Comparison of ENCODE assay signal across 8 mouse cellular contexts in genomic region chr7:28490410-28490809, GRCm38 (mm10). TPM values are rescaled to one million over a fixed set of nuclear protein-coding genes. Genes with fewer than 3 reads are reported as not detected.
DNase-seq lines count a peak whose midpoint lies in the region; ATAC-seq and TF ChIP-seq lines count a peak whose summit lies in the region.

No protein-coding gene starts in this region.

- no peak overlapping the region for H3K27ac ChIP-seq in midbrain, embryonic 10.5 days (replicated peaks)
- H3K27ac ChIP-seq in midbrain, embryonic 16.5 days (ENCODE audit: low read length), result no peak overlapping the region
- no peak overlapping the region for H3K27ac ChIP-seq in intestine, postnatal 0 days (ENCODE audit: low read depth, low read length)
- no peak overlapping the region for H3K27ac ChIP-seq in liver, embryonic 15.5 days (replicated peaks)
- no peak overlapping the region for H3K27ac ChIP-seq in neural tube, embryonic 13.5 days (replicated peaks)

- 3% methylated on average over 10 of the region's 10 CpGs for WGBS in midbrain, embryonic 10.5 days
- WGBS in midbrain, embryonic 16.5 days, result 3% methylated on average over 10 of the region's 10 CpGs
- 4% methylated on average over 10 of the region's 10 CpGs for WGBS in intestine, postnatal 0 days
- WGBS in liver, embryonic 15.5 days (ENCODE audit: insufficient replicate concordance), result 6% methylated on average over 10 of the region's 10 CpGs
- 4% methylated on average over 10 of the region's 10 CpGs for WGBS in neural tube, embryonic 13.5 days

- peaks cover 41% of the 10 kb centered on the region for H3K27me3 ChIP-seq in midbrain, embryonic 10.5 days (ENCODE audit: low read depth, poor library complexity, severe bottlenecking)
- peaks cover 2% of the 10 kb centered on the region; the same call in 1 of the 2 replicates for H3K27me3 ChIP-seq in midbrain, embryonic 16.5 days (ENCODE audit: control insufficient read depth, insufficient read depth, low read depth, low read length)
- H3K27me3 ChIP-seq in intestine, postnatal 0 days (replicated peaks; ENCODE audit: control insufficient read depth, insufficient read depth, low read length), result no peaks in the 10 kb centered on the region
- H3K27me3 ChIP-seq in liver, embryonic 15.5 days, result peaks cover 16% of the 10 kb centered on the region
- H3K27me3 ChIP-seq in neural tube, embryonic 13.5 days, result peaks cover 25% of the 10 kb centered on the region

- no peak overlapping the region; the same call in none of the 2 replicates for H3K4me2 ChIP-seq in midbrain, embryonic 16.5 days (ENCODE audit: low read length)
- peak overlapping the region; percentile 33; the same call in 1 of the 2 replicates for H3K4me2 ChIP-seq in intestine, postnatal 0 days (replicated peaks; ENCODE audit: low read depth)
- H3K4me2 ChIP-seq in liver, embryonic 15.5 days, result peak overlapping the region; percentile 35; the same call in 1 of the 2 replicates
- H3K4me2 ChIP-seq in neural tube, embryonic 13.5 days, result peak overlapping the region; percentile 16; the same call in 1 of the 2 replicates

- H3K36me3 ChIP-seq in midbrain, embryonic 10.5 days, result no peaks in the 10 kb centered on the region
- H3K36me3 ChIP-seq in midbrain, embryonic 16.5 days (ENCODE audit: control insufficient read depth, insufficient read depth, low read length), result no peaks in the 10 kb centered on the region
- no peaks in the 10 kb centered on the region for H3K36me3 ChIP-seq in intestine, postnatal 0 days (ENCODE audit: control insufficient read depth, insufficient read depth)
- no peaks in the 10 kb centered on the region for H3K36me3 ChIP-seq in liver, embryonic 15.5 days (replicated peaks)
- no peaks in the 10 kb centered on the region for H3K36me3 ChIP-seq in neural tube, embryonic 13.5 days

- TF ChIP-seq CTCF in intestine, postnatal 0 days (IDR thresholded peaks at IDR 0.05; ENCODE audit: low read depth), result peak; percentile 86

- H3K4me3 ChIP-seq in midbrain, embryonic 10.5 days, result no peak overlapping the region
- H3K4me3 ChIP-seq in midbrain, embryonic 16.5 days (ENCODE audit: low read depth, low read length), result no peak overlapping the region
- H3K4me3 ChIP-seq in intestine, postnatal 0 days (ENCODE audit: low read depth, low read length), result no peak overlapping the region
- H3K4me3 ChIP-seq in liver, embryonic 15.5 days (replicated peaks), result no peak overlapping the region
- H3K4me3 ChIP-seq in neural tube, embryonic 13.5 days, result no peak overlapping the region

- DNase-seq in midbrain, embryonic 10.5 days (ENCODE audit: low spot score), result peak; percentile 47
- peak; percentile 69 for DNase-seq in cerebellum, adult 11 months
- peak; percentile 13 for DNase-seq in gastrocnemius, postnatal 10 days
- peak; percentile 35 for DNase-seq in urinary bladder, adult 2 months (ENCODE audit: low spot score)

- H3K9ac ChIP-seq in midbrain, embryonic 16.5 days (ENCODE audit: low read depth, low read length), result no peak overlapping the region
- H3K9ac ChIP-seq in intestine, postnatal 0 days (ENCODE audit: low read depth, low read length), result no peak overlapping the region
- no peak overlapping the region for H3K9ac ChIP-seq in liver, embryonic 15.5 days
- H3K9ac ChIP-seq in neural tube, embryonic 13.5 days, result no peak overlapping the region

- no peaks in the 10 kb centered on the region for H3K9me3 ChIP-seq in midbrain, embryonic 10.5 days (replicated peaks)
- H3K9me3 ChIP-seq in midbrain, embryonic 16.5 days (replicated peaks; ENCODE audit: control insufficient read depth, low read length, poor library complexity, severe bottlenecking), result no peaks in the 10 kb centered on the region
- no peaks in the 10 kb centered on the region for H3K9me3 ChIP-seq in intestine, postnatal 0 days (ENCODE audit: control insufficient read depth)
- H3K9me3 ChIP-seq in liver, embryonic 15.5 days (replicated peaks), result no peaks in the 10 kb centered on the region
- H3K9me3 ChIP-seq in neural tube, embryonic 13.5 days, result no peaks in the 10 kb centered on the region

- ATAC-seq in midbrain, embryonic 16.5 days, result no peak
- peak; percentile 83 for ATAC-seq in intestine, postnatal 0 days
- 0 out of 2 replicates have a peak, but pooled peaks have one; percentile 31 for ATAC-seq in liver, embryonic 15.5 days (ENCODE audit: insufficient read depth)
- ATAC-seq in neural tube, embryonic 13.5 days (ENCODE audit: low read depth), result no peak

- H3K4me1 ChIP-seq in midbrain, embryonic 10.5 days, result peaks cover 28% of the 10 kb centered on the region
- H3K4me1 ChIP-seq in midbrain, embryonic 16.5 days (ENCODE audit: control insufficient read depth, insufficient read depth, low read length), result peaks cover 6% of the 10 kb centered on the region; the same call in 1 of the 2 replicates
- H3K4me1 ChIP-seq in intestine, postnatal 0 days (replicated peaks; ENCODE audit: control insufficient read depth, insufficient read depth, low read length), result no peaks in the 10 kb centered on the region
- H3K4me1 ChIP-seq in liver, embryonic 15.5 days (replicated peaks), result peaks cover 2% of the 10 kb centered on the region; the same call in 1 of the 2 replicates
- peaks cover 12% of the 10 kb centered on the region for H3K4me1 ChIP-seq in neural tube, embryonic 13.5 days (replicated peaks)

RNA-seq across cellular contexts. Expression of gene Ifnl2, which starts 19.8 kb away (rescaled TPM):
- polyA plus RNA-seq in midbrain, embryonic 10.5 days (2016; fragmentation: Nextera tagmentation; extraction: Ambion mirVana), result not detected in 2 replicates
- not detected in 2 replicates for polyA plus RNA-seq in midbrain, embryonic 16.5 days (2015; fragmentation: Nextera tagmentation; extraction: Ambion mirVana)
- not detected for total RNA-seq in gastrocnemius, postnatal 10 days (2021)
- not detected in 2 replicates for polyA plus RNA-seq in intestine, postnatal 0 days (2015; fragmentation: Nextera tagmentation; extraction: Ambion mirVana)
- not detected in 2 replicates for polyA plus RNA-seq in liver, embryonic 15.5 days (2015; fragmentation: Nextera tagmentation; extraction: Ambion mirVana)
- polyA plus RNA-seq in neural tube, embryonic 13.5 days (2015; fragmentation: Nextera tagmentation; extraction: Ambion mirVana), result not detected in 2 replicates
- polyA plus RNA-seq in urinary bladder, adult 2 months (2012; rRNA removed), result not detected in 2 replicates

RNA-seq across cellular contexts. Expression of gene Ifnl3, which starts 32.2 kb away (rescaled TPM):
- not detected in 2 replicates for polyA plus RNA-seq in midbrain, embryonic 10.5 days (2016; fragmentation: Nextera tagmentation; extraction: Ambion mirVana)
- not detected in 2 replicates for polyA plus RNA-seq in midbrain, embryonic 16.5 days (2015; fragmentation: Nextera tagmentation; extraction: Ambion mirVana)
- not detected for total RNA-seq in gastrocnemius, postnatal 10 days (2021)
- polyA plus RNA-seq in intestine, postnatal 0 days (2015; fragmentation: Nextera tagmentation; extraction: Ambion mirVana), result not detected in 2 replicates
- polyA plus RNA-seq in liver, embryonic 15.5 days (2015; fragmentation: Nextera tagmentation; extraction: Ambion mirVana), result not detected in 2 replicates
- not detected in 2 replicates for polyA plus RNA-seq in neural tube, embryonic 13.5 days (2015; fragmentation: Nextera tagmentation; extraction: Ambion mirVana)
- polyA plus RNA-seq in urinary bladder, adult 2 months (2012; rRNA removed), result not detected in 2 replicates

RNA-seq across cellular contexts. Expression of gene Lrfn1, which starts 38.6 kb away (rescaled TPM):
- 3.6 and 3.7 TPM in 2 replicates for polyA plus RNA-seq in midbrain, embryonic 10.5 days (2016; fragmentation: Nextera tagmentation; extraction: Ambion mirVana)
- 13.9 and 15.0 TPM in 2 replicates for polyA plus RNA-seq in midbrain, embryonic 16.5 days (2015; fragmentation: Nextera tagmentation; extraction: Ambion mirVana)
- 1 to 10 TPM; 1.4 to 2.0 TPM for total RNA-seq in gastrocnemius, postnatal 10 days (2021)
- polyA plus RNA-seq in intestine, postnatal 0 days (2015; fragmentation: Nextera tagmentation; extraction: Ambion mirVana), result 0.55 and 0.82 TPM in 2 replicates
- polyA plus RNA-seq in liver, embryonic 15.5 days (2015; fragmentation: Nextera tagmentation; extraction: Ambion mirVana), result 0.09 and 0.20 TPM in 2 replicates
- polyA plus RNA-seq in neural tube, embryonic 13.5 days (2015; fragmentation: Nextera tagmentation; extraction: Ambion mirVana), result 14.1 and 15.2 TPM in 2 replicates
- 3.9 and 4.3 TPM in 2 replicates for polyA plus RNA-seq in urinary bladder, adult 2 months (2012; rRNA removed)

RNA-seq across cellular contexts. Expression of gene Sycn, which starts 50.3 kb away (rescaled TPM):
- polyA plus RNA-seq in midbrain, embryonic 10.5 days (2016; fragmentation: Nextera tagmentation; extraction: Ambion mirVana), result not detected in 2 replicates
- polyA plus RNA-seq in midbrain, embryonic 16.5 days (2015; fragmentation: Nextera tagmentation; extraction: Ambion mirVana), result not detected in 2 replicates
- total RNA-seq in gastrocnemius, postnatal 10 days (2021), result not detected
- 17.0 and 23.4 TPM in 2 replicates for polyA plus RNA-seq in intestine, postnatal 0 days (2015; fragmentation: Nextera tagmentation; extraction: Ambion mirVana)
- 0.68 TPM in 1 of 2 replicates, not detected in the other for polyA plus RNA-seq in liver, embryonic 15.5 days (2015; fragmentation: Nextera tagmentation; extraction: Ambion mirVana)
- not detected in 2 replicates for polyA plus RNA-seq in neural tube, embryonic 13.5 days (2015; fragmentation: Nextera tagmentation; extraction: Ambion mirVana)
- polyA plus RNA-seq in urinary bladder, adult 2 months (2012; rRNA removed), result 0.27 TPM in 1 of 2 replicates, not detected in the other

RNA-seq across cellular contexts. Expression of gene Gmfg, which starts 53.2 kb away (rescaled TPM):
- 6.3 and 8.1 TPM in 2 replicates for polyA plus RNA-seq in midbrain, embryonic 10.5 days (2016; fragmentation: Nextera tagmentation; extraction: Ambion mirVana)
- 2.8 and 3.5 TPM in 2 replicates for polyA plus RNA-seq in midbrain, embryonic 16.5 days (2015; fragmentation: Nextera tagmentation; extraction: Ambion mirVana)
- total RNA-seq in gastrocnemius, postnatal 10 days (2021), result 10 to 100 TPM in 1 of 2 experiments, 1 to 10 TPM in 1; 10.0 to 10.8 TPM
- 33.6 and 35.0 TPM in 2 replicates for polyA plus RNA-seq in intestine, postnatal 0 days (2015; fragmentation: Nextera tagmentation; extraction: Ambion mirVana)
- polyA plus RNA-seq in liver, embryonic 15.5 days (2015; fragmentation: Nextera tagmentation; extraction: Ambion mirVana), result 32.4 and 35.6 TPM in 2 replicates
- polyA plus RNA-seq in neural tube, embryonic 13.5 days (2015; fragmentation: Nextera tagmentation; extraction: Ambion mirVana), result 5.3 and 6.0 TPM in 2 replicates
- 18.6 and 20.7 TPM in 2 replicates for polyA plus RNA-seq in urinary bladder, adult 2 months (2012; rRNA removed)

Comparison
In these comparisons a context has a peak if more than half of its experiments do, and no peak if none do; other contexts are left out.
1. DNase-seq: peak in every context shown above with its lines; median percentile 69 in cerebellum, adult 11 months; 47 in midbrain, embryonic 10.5 days; 35 in urinary bladder, adult 2 months; 13 in gastrocnemius, postnatal 10 days.
2. ATAC-seq: peak in intestine, postnatal 0 days (single experiment) and liver, embryonic 15.5 days (single experiment); none in midbrain, embryonic 16.5 days (single experiment) and neural tube, embryonic 13.5 days (single experiment).